ENCODE assay signal across 8 mouse cellular contexts in genomic region chr1:79697382-79697781, GRCm38 (mm10). TPM values are rescaled to one million over a fixed set of nuclear protein-coding genes. Genes with fewer than 3 reads are reported as not detected.
DNase-seq lines count a peak whose midpoint lies in the region; ATAC-seq lines count a peak whose summit lies in the region.

No protein-coding gene starts in this region.

- no peaks in the 10 kb centered on the region for H3K27me3 ChIP-seq in heart, embryonic 11.5 days (ENCODE audit: control insufficient read depth, insufficient read depth, low read length)
- no peaks in the 10 kb centered on the region for H3K27me3 ChIP-seq in forebrain, embryonic 14.5 days (replicated peaks; ENCODE audit: control insufficient read depth, insufficient read depth, low read length)

- WGBS in heart, embryonic 11.5 days (ENCODE audit: insufficient replicate concordance), result 62% methylated on average over 9 of the region's 9 CpGs
- WGBS in forebrain, embryonic 14.5 days, result 10% methylated on average over 9 of the region's 9 CpGs

- H3K9ac ChIP-seq in heart, embryonic 11.5 days (ENCODE audit: low read depth, low read length), result no peak overlapping the region
- H3K9ac ChIP-seq in forebrain, embryonic 14.5 days (ENCODE audit: low read length), result no peak overlapping the region

- no peak for DNase-seq in heart, adult 9 months (ENCODE audit: low spot score in 2 of 2)
- peak; percentile 82 for DNase-seq in NIH3T3 (ENCODE audit: low read depth)
- peak; percentile 89 for DNase-seq in forebrain, embryonic 14.5 days (ENCODE audit: low spot score)
- DNase-seq in kidney, postnatal 4 days, result peak; percentile 57 to 66
- peak; percentile 16 for DNase-seq in mesoderm, embryonic 11.5 days (ENCODE audit: low read depth, low spot score)
- DNase-seq in testis, postnatal 14 days (ENCODE audit: low spot score), result no peak
- no peak for DNase-seq in spleen, postnatal 10 days (ENCODE audit: low spot score in 2 of 2)

- peak; percentile 57; the same call in 1 of the 2 replicates for ATAC-seq in heart, embryonic 11.5 days (replicated peaks; ENCODE audit: insufficient number of reproducible peaks, low FRiP score, low TSS enrichment)
- ATAC-seq in forebrain, embryonic 14.5 days, result peak; percentile 91

- H3K9me3 ChIP-seq in heart, embryonic 11.5 days (replicated peaks; ENCODE audit: control insufficient read depth, low read length), result no peaks in the 10 kb centered on the region
- no peaks in the 10 kb centered on the region for H3K9me3 ChIP-seq in forebrain, embryonic 14.5 days (replicated peaks; ENCODE audit: control insufficient read depth, low read length)

- H3K4me3 ChIP-seq in heart, embryonic 11.5 days (ENCODE audit: low read depth, low read length), result no peak overlapping the region
- H3K4me3 ChIP-seq in forebrain, embryonic 14.5 days (ENCODE audit: low read depth, low read length), result no peak overlapping the region

- no peak overlapping the region for H3K4me2 ChIP-seq in heart, embryonic 11.5 days
- H3K4me2 ChIP-seq in forebrain, embryonic 14.5 days (ENCODE audit: low read length), result no peak overlapping the region

- no peaks in the 10 kb centered on the region for H3K36me3 ChIP-seq in heart, embryonic 11.5 days (ENCODE audit: control insufficient read depth, insufficient read depth, low read length)
- no peaks in the 10 kb centered on the region for H3K36me3 ChIP-seq in forebrain, embryonic 14.5 days (ENCODE audit: control insufficient read depth, insufficient read depth, low read length)

- peaks cover 3% of the 10 kb centered on the region; the same call in 1 of the 2 replicates for H3K4me1 ChIP-seq in heart, embryonic 11.5 days (ENCODE audit: control insufficient read depth, insufficient read depth, low read length)
- H3K4me1 ChIP-seq in forebrain, embryonic 14.5 days (ENCODE audit: control insufficient read depth, insufficient read depth, low read length), result peaks cover 6% of the 10 kb centered on the region

- 0 out of 2 replicates have a peak overlapping the region, but pooled peaks have one; percentile 22 for H3K27ac ChIP-seq in heart, embryonic 11.5 days (ENCODE audit: low read depth, low read length)
- H3K27ac ChIP-seq in forebrain, embryonic 14.5 days (ENCODE audit: low read depth, low read length), result peak overlapping the region; percentile 2; the same call in 1 of the 2 replicates

RNA-seq across cellular contexts. Expression of gene Ap1s3, which starts 25.6 kb away (rescaled TPM):
- 0.08 and 0.30 TPM in 2 replicates for polyA plus RNA-seq in heart, embryonic 11.5 days (2014; fragmentation: Nextera tagmentation; extraction: Ambion mirVana)
- polyA plus RNA-seq in forebrain, embryonic 14.5 days (2014; fragmentation: Nextera tagmentation; extraction: Ambion mirVana), result 0.13 TPM in 1 of 2 replicates, not detected in the other

Comparison
In these comparisons a context has a peak if more than half of its experiments do, and no peak if none do; other contexts are left out.
1. DNase-seq: peak in NIH3T3 (single experiment), forebrain, embryonic 14.5 days (single experiment), kidney, postnatal 4 days (2 of 2) and mesoderm, embryonic 11.5 days (single experiment); none in heart, adult 9 months (0 of 2), testis, postnatal 14 days (single experiment) and spleen, postnatal 10 days (0 of 2).